Mouse (Mus musculus) mouse trophoblast stem cell (cell line): ENCODE measurements around the gene Rita1.

Source experiments
- in situ Hi-C, 2 experiments: fragments of 300-500 bp; cut with MseI, MboI; formaldehyde crosslinking; loops; 2 replicates in 1 of 2; 3 replicates in 1 of 2; pipeline ENCODE4 v1.15.1; 2025

The Rita1 gene

DNA sequence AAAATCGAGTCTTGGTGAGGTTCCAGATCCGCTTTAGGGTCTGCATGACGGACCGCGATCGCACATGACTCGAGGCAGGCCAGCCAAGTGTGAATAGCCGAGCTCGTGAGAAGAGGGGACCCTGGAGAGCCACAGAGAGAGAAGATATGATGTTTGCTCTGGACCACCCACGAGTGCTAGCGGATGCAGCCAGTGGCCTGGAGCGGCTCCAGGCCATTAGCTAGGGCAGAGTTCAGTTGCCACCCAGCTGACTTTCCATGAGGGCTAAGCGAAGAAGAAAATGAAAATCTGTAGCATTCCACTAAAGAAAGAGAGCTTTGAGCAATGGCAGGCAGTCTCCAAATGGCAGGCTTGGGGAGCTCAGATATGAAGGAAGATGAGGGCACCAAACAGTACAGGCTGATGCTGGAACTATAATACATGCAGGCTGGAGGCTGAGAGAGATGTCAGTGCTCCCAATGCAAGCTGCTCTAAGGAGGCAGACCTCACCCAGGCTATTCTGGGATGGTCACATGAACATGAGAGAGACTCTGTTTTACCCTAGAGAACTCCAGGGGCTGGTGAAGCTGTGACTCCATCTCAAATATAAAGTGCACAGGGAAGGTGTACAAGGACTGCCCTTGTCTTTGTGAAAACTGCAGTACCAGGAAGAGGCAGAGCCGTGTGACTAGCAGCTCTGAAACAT lies 41.2 kb downstream of the Rita1 start:
- in situ Hi-C loops = no loop called here

GRCm38 (mm10) chr5:120570289-120570897 lies 42.0 kb downstream of the Rita1 start:
- in situ Hi-C loops = no loop called here

DNA sequence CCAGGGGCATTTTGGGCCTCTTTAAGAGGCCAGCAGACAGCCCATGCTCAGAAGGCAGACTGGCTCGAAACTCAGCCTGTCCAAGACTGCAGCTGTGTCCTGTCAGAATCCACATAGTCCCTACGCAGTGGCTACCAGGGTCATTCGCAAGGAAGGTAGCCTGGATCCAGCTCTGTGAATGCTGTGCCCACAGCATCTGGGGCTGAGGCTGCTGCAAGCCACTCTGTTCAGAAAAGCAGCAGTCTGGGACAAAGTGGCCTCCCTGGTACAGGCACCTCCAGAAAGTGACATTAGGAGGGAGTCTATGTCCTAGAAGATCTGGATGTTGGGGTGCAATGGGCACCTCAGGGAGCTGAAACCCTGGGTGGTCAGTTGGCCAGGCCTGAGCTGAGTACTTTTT lies 42.6 kb downstream of the Rita1 start:
- in situ Hi-C loops = no loop called here

DNA sequence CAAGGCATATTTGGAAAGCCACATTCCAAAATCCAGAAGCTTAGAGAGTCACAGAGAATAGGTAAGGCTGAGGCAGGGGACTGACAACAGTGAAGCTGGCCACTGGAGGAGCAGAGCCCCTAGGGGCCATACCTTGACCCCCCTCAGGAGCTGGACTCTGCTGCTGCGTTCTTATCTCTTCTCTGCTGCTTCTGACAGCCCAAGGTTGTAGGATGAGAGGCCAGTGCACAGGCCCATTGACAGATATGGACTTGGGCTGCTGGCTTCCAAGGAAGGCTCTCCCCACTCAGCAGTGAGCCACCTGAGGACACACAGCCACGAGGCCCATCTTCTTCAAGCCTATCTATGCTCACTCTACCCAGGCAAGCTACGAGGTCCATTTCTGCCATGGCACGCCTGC lies 43.4 kb downstream of the Rita1 start:
- in situ Hi-C loops = no loop called here

DNA sequence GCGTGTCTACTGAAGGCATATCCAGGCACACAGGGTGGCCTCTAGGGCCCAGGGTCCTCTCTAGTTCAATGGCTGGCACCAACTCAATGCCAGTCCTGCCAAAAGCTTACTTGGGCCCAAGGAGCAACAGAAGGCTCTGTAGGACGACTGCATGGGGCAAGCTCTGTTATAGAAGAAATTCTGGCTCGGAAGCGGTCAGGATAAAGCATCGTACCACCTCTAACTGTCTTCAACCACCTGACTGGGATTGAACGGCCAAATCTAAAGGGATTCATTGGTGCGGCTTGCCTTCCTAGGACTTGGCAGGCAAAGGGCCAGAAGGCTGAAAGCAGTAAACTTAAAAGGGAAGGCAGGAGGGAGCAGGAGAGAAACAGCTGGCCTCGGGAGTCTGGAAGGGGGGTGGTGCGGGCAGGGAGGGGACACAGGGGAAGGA lies 44.0 kb downstream of the Rita1 start:
- in situ Hi-C loops = no loop called here

DNA sequence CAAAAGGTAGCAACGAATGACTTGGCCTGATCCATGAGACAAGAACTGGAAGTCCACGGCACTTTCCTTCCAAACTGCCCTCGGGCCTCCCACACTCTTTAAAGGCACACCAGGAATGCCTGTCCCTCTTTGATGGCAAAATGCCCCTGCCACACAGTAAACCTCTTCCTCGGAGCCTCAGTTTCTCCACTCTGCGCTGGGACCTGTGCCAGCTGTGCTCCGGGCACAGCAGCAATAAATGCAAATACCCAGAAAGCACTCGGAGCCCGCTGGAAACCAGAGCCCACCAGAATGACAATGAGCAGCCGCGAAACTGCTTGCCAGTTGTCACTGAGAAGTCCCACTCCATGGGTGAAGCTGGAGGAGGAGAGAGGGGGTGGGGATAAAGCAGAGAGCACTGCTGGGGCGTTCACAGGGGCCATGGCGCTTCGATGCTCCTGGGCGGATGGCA lies 44.6 kb downstream of the Rita1 start:
- in situ Hi-C loops = no loop called here

DNA sequence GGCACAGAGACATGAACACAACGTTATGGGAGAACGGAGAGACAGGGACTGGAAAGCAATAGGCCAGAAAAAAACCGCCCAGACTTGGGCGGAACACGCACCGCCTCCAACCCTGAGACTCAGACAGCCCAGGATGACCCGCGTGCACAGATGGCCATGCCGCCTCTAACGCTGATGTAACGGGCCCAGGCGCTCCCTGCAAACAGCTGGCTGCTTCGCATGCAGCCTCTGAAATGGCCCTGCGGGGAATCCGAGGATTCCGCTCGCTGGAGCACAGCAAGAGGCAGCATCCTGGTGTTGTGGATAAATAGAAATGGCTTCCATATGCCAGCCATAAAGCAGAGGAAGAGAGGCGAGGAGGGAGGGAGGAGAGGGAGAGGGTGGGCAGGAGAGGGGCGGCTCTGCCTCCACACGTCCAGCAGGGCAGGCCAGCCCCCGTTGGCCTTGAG lies 45.1 kb downstream of the Rita1 start:
- in situ Hi-C loops = no loop called here

DNA sequence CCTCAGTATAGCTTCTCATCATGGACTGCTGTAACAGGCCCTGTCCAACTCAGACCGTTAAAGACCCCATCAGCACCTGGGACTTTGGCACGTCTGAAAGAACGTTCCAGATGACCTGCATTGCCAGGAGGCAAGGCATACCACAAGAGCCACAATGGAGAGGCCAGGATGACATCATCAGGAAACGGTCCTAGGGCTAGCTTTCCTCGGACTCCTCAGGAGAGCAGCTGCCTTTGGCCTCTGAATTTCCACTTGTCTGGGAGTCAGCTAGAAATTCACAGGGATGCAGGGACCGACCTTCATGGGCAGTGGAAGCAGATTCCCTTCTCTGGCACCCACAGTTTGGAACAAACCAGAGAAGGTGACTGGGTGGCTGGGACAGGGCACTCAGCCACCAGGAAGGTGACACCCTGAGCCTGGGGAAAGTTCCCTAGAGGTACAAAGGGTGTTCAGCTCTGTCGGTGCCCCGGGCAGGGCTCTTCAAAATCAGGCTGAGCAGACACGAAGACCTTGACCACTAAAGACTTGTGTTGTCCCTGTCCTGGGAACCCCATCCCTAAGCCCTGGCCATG lies 45.6 kb downstream of the Rita1 start:
- in situ Hi-C loops = no loop called here

DNA sequence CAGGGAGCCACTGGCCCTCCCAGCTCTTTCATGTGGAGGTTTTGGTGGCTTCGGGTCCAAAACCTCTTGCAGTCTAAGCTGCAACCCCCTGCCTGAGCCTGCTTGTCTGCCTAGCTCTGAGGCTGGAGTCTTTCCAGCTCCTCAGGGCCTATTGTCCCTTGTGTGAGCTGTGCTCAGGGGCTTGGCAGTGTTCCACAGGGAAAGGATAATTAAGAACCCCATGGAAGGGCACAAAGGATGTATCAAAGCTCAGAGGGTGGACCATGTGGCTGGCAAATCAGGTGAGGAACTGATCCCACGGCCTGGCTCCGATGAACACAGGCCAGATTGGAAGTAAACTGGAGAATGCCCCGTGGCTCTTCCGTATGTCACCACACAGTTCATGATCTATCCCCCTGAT lies 46.3 kb downstream of the Rita1 start:
- in situ Hi-C loops = no loop called here

GRCm38 (mm10) chr5:120565171-120565905 lies 47.1 kb downstream of the Rita1 start:
- in situ Hi-C loops = no loop called here

- in situ Hi-C loops = no loop called here
Measured at GRCm38 (mm10) chr5:120563914-120564311, 48.5 kb downstream of the Rita1 start.

DNA sequence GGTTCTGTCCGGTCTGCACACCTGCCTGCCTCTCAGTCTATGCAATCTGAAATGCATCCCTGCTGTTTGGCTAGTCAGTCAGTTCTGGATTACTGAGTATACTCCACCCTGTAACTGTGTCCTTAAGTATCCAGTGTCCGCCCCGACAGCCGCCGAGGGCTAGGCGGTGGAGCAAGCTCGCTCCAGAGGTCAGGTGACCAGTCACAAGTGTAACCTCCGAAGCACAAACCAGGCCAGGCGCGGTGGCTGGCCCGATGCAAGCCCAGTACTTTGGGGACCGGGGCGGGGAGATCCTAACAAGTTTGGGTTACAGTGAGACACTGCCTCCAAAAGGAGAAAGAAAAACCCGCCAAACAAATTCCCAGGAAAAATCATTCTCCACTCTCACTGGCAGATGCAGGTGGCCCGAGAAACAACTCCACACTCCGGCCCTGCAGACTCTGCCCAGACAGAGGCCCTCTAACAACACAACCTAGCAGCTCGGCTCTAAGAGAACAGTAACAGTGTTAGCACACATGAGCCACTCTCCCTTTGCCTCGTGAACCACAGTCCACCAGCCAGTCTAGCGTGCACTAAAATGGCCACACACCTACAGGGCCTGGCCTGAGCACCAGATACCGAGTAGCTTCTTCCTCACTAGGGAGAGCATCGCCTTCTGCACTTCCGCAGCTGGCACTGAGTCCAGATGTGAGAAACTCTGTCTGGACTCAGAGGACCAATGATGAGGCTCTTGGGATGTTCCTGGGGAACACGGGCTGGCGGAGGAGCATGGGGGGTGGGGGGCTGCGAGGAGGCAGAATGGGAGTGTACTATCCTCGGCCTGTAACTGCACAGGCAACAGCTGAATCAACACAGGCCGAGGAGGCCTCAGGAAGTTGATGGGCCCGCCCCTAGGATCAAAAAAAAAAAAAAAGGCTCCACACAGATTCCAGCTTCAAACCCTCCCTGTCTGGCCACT lies 49.2 kb downstream of the Rita1 start:
- in situ Hi-C loops = no loop called here

- in situ Hi-C loops = no loop called here
Measured at GRCm38 (mm10) chr5:120560616-120561311, 51.6 kb downstream of the Rita1 start.

DNA sequence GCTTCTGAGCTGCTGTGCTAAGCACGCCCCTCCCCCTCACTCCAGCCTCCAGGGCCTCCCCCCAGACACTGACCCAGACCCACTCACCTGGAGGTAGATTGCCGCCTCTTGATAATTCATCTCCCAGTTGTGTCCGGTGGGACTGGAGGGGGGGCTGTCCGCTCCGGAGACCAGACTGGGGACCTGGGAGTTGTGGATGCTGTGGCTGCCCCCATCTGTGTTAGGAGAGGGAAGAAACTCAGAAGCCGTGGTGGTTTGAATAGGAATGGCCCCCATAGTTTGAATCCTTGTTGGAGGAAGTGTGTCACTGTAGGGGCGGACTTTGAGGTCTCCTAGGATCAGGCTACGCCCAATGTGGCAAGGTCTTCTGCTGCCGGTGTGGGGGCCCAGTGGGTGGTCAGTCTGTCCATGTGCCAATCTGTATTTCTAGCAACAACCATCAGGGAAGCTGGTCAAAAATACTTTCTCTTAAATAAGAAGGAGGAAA lies 52.2 kb downstream of the Rita1 start:
- in situ Hi-C loops = no loop called here

- in situ Hi-C loops = no loop called here
Measured at GRCm38 (mm10) chr5:120558762-120559161, 53.6 kb downstream of the Rita1 start.

DNA sequence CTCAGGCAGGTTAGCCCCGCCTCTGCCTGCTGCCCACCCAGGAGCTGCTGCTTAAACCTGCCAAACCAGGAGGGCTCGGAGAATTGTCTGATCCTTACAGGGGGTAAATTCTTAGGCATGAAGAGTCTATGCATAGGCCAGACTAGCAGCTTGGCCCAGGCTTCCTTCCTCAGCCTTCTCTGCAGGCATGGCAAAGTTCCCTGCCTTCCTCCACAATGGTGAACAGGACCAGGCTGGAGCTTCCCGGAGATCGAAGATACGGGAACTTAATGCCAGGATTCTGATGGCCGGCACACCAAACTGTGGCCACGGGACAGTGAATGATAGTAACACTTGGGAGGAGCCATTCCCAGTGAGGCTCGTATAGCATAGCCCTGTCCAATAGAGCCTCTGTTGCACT lies 54.3 kb downstream of the Rita1 start:
- in situ Hi-C loops = no loop called here

DNA sequence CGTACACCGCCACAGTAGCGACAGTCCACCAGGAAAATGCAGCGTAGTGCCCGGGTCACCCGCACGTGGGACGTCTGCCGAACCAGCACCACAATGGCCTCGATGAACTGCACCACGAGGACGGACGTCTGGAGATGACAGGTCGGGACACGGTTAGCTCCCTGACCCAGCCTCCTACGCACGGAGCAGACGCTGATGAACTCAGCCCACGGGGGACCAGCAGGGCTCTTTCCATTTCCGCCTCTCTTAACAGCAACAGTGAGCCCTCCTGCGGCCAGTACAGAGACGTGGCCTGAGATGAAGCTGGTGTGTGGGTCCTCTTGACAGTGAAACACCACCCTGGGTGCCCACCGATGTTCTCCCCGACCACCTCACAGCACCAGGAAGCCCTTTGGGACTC lies 56.5 kb downstream of the Rita1 start:
- in situ Hi-C loops = no loop called here

GRCm38 (mm10) chr5:120550673-120551072 lies 61.7 kb downstream of the Rita1 start:
- in situ Hi-C loops = no loop called here

- in situ Hi-C loops = no loop called here
Measured at GRCm38 (mm10) chr5:120550137-120550536, 62.3 kb downstream of the Rita1 start.

DNA sequence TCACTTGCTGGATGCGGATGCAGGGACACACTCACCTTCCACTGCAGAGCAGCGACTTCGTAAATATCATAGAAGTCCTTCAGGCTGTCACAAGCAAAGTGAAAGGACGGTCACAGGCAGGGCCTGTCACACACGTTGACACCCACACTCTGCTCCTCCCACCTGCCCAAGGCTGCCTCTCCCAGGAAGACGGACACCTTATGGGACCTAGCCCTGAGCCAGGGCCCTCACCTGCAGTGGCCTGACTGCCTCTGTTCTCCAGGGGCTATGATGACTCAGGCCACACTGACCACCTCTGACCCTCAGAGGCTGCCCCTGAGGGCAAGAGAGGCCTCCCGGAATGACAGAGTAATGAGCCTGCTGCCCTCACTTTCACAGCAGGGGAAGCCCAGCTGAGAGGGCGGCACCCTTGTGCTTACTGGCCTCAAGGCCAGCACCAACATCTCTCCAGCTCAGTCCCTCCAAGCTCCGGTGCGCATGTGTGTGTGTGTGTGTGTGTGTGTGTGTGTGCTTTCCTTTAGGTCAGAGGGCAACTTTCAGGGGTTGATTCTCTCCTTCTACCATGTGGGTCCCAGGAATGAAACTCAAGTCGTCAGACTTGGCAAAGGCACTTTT lies 64.0 kb downstream of the Rita1 start:
- in situ Hi-C loops = no loop called here
